Mouse (Mus musculus) CD4-positive, CD25-positive, alpha-beta regulatory T cell, adult 4 months (primary cell): ENCODE results near the gene Rhox3h. TPM values are rescaled to one million over a fixed set of nuclear protein-coding genes. Genes with fewer than 3 reads are reported as not detected.
"Not testable (repeated sequence)": the region's sequence is repeated elsewhere in the genome, so short reads cannot be mapped to it uniquely, and the experiment has no call there.

Experiments
- ATAC-seq: one replicate; pipeline ENCODE4 v1.8.0; 2017
- polyA plus RNA-seq, 2 experiments: library from polyadenylated mRNA; unstranded; fragments of 100-300 nt; shearing (Covaris generic); gene quantifications; one replicate each; pipeline ENCODE4 v1.2.1; 2017

Rhox3h gene
- polyA plus RNA-seq: not detected

DNA sequence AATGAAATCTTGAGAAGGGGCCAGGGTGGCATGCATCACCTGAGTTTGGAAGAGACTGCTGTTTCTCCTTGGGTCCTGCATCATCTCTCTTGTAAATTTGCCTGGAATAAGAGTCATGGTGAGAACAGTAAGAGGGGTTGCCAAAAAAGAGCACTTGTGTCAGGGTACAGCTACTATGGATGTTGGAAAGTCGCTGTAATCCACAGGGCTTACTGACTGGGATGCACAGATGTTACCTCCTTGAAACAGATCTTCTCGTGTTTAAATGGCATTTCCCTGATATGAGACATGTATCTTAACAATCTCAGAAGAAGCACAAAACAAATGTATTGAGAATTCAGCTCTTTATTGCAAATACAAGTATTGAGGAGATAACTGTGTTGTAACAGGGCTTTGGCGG lies at the start of gene Rhox3h:
Gene Rhox3h, minus strand, starts transcription at position 101 of the 400 bp plus-strand sequence.
- not testable (repeated sequence) for ATAC-seq

DNA sequence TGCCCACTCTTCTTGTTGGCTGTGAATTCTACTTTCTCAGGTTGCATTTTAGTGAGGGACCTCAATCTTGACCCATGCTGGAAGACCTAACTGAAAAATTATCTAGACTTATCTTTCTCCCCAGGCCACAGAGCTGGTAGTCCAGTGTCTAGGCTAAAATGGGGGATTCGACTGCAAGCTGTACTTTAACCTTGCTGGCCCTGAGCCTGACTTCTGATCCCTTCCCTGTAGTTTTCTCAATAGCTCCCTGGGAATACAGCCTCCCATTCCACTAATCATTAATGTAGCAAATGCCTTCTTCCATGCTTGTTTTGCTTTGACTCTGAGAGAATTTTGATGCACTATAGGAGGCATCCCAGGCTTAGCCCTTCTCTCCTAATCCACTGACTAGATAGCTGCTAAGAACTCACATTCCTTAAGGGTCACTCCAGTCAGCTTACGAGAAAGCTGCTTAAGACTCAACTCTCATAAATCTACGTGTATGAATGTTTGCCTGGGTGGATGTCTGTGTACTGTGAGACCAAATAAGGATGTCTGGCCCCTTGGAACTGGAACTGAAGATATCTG lies 33.3 kb upstream of the Rhox3h start:
- ATAC-seq: no peak

DNA sequence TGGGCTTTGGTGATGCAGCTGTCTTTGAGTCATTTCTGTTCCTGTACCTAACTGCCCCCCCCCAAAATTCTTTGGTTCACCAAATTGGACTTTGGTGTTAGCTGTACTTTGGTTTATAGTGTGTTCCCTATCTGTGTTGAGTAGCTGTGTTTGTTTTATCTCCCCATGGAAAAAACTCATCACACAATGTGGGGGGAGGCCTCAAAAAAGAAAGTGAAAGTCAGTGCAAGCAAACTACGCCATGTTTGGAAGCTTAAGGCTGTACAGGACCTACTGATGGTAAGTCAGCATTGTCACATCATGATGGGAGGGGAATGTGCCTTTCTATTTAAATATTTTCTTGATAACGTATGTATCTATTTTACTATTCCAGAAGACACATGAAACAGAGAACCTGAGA lies 23.7 kb upstream of the Rhox3h start:
- no peak for ATAC-seq

DNA sequence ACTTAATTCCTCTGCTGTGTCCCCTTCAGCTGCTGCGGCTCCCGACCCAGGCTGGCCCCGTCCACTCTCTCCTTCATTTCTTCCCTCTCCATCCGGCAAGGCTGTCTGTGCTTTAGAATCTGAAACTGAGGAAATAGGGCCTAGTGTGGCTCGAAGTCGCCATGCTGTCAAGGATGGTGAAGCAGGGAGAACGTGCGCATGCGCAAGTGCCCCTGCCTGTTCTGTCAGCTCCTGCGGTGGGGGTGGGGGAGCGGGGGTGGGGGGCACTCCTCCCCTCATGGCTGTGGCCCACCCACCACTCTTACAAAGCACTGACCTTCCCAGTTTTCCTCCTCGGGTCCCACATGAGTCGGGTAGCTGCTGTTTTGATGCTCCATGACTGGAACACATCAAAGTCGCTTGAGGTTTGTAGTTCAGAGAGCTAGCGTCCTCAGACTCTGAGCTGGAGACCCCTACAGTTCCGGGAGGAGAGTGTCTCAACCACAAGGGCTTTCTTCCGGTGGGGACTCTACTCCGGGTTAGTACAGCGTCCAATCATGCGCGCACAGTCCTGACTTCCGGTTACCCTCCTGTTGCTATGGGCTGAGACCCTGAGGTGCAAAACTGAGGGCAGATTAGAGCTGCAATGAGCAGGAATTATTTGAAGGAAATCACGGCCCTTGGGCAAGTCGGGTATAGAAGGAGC lies 14.6 kb upstream of the Rhox3h start:
- ATAC-seq: no peak

DNA sequence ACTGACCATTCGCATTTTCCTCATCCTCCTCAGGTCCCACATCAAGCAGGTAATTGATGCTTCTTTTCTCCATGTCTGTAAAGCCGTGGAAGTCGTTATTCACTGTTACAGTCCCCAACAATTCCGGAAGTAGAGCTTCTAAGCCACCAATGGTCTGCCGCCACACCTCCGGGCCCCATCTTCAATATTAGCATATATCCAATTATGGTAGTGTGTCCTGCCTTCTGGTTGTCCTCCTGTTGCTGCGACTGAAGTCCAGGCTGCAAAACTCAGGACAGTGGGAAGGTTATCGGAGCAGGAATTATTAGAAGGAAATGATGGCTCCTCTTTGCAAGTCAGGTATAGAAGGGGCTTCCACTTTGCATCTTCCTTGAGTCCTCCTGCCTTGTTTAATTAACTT lies 4.6 kb upstream of the Rhox3h start, which contains the start of gene Rhox2h:
Gene Rhox2h, minus strand, starts transcription at position 101 of the 400 bp plus-strand sequence.
- ATAC-seq: not testable (repeated sequence)

DNA sequence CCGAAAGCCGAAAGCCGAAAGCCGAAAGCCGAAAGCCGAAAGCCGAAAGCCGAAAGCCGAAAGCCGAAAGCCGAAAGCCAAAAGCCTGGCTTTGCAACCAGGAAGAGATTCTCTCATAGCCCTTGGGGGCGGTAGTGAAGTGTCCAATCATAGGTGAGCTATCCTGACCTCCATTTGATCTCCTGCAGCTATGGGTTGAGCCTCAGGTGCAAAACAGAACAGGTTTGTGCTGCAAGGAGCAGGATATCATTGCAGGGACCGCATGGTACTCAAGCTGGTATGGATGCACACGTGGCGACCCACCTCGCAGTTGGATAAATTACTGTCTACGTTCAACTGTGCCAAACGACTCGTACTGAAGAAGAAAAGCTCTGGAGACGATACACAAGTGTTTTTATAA lies 17.3 kb downstream of the Rhox3h start, which contains the start of gene Rhox4g:
Gene Rhox4g, minus strand, starts transcription at position 101 of the 400 bp plus-strand sequence.
- not testable (repeated sequence) for ATAC-seq

DNA sequence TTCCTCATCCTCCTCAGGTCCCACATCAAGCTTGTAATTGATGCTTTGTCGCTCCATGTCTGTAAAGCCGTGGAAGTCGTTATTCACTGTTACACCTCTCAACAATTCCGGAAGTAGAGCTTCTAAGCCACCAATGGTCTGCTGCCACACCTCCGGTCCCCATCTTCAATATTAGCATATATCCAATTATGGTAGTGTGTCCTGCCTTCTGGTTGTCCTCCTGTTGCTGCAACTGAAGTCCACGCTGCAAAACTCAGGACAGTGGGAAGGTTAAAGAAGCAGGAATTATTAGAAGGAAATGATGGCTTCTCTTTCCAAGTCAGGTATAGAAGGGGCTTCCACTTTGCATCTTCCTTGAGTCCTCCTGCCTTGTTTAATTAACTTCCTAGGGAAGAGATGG lies 25.2 kb downstream of the Rhox3h start, which contains the start of gene Rhox2g:
Gene Rhox2g, minus strand, starts transcription at position 101 of the 400 bp plus-strand sequence.
- not testable (repeated sequence) for ATAC-seq

DNA sequence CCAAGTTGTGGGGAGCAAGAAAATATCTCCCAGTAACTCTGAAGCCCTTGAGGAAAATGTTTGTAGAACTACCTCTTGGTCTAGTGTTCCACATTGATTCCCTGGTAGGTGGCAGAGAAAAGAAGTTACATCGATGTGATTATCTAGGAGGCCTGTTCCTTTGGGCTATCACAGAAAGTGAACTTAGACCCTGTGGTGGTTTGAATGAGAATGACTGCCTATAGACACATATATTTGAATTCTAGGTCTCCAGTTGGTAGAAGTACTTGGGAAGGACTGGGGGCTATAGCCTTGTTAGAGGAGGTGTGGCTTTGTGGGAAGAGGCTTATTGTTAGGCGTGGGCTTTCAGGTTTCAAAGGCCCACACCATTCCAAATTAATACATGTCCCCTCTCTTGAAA lies 40.1 kb downstream of the Rhox3h start, which contains the start of gene Rhox3g:
Gene Rhox3g, minus strand, starts transcription at position 101 of the 400 bp plus-strand sequence.
- ATAC-seq: not testable (repeated sequence)

Other genes starting within 250 kb of the Rhox3h start
- gene Rhox4b, start 236.3 kb downstream of the Rhox3h start, polyA plus RNA-seq: not detected
- not detected for gene Rhox2c, start 215.1 kb downstream of the Rhox3h start, polyA plus RNA-seq
- not detected for gene Rhox3c, start 210.2 kb downstream of the Rhox3h start, polyA plus RNA-seq
- not detected for gene Rhox4c, start 188.4 kb downstream of the Rhox3h start, polyA plus RNA-seq
- not detected for gene Rhox2d, start 175.3 kb downstream of the Rhox3h start, polyA plus RNA-seq
- gene Rhox4d, start 154.4 kb downstream of the Rhox3h start, polyA plus RNA-seq: under 1 TPM in 1 of 2 experiments, not detected in 1; 0.46 TPM
- gene Rhox2e, start 138.3 kb downstream of the Rhox3h start, polyA plus RNA-seq: not detected
- gene Rhox3e, start 126.7 kb downstream of the Rhox3h start, polyA plus RNA-seq: not detected
- not detected for gene Rhox4e, start 111.4 kb downstream of the Rhox3h start, polyA plus RNA-seq
- gene Rhox2f, start 97.4 kb downstream of the Rhox3h start, polyA plus RNA-seq: not detected
- gene Rhox3f, start 87.8 kb downstream of the Rhox3h start, polyA plus RNA-seq: not detected
- gene Rhox4f, start 61.1 kb downstream of the Rhox3h start, polyA plus RNA-seq: not detected
- not detected for gene Rhox3g, start 40.2 kb downstream of the Rhox3h start, polyA plus RNA-seq
- not detected for gene Rhox2g, start 25.3 kb downstream of the Rhox3h start, polyA plus RNA-seq
- not detected for gene Rhox4g, start 17.4 kb downstream of the Rhox3h start, polyA plus RNA-seq
- gene Rhox2h, start 4.5 kb upstream of the Rhox3h start, polyA plus RNA-seq: not detected
- not detected for gene Rhox5, start 136.1 kb upstream of the Rhox3h start, polyA plus RNA-seq
- not detected for gene Rhox6, start 158.1 kb upstream of the Rhox3h start, polyA plus RNA-seq
- gene Rhox7a, start 162.9 kb upstream of the Rhox3h start, polyA plus RNA-seq: not detected
- gene Rhox8, start 210.2 kb upstream of the Rhox3h start, polyA plus RNA-seq: under 1 TPM in 1 of 2 experiments, not detected in 1; 0.36 TPM
- not detected for gene Rhox7b, start 228.5 kb upstream of the Rhox3h start, polyA plus RNA-seq
- gene Rhox9, start 233.0 kb upstream of the Rhox3h start, polyA plus RNA-seq: not detected